Mouse (Mus musculus): Measurements from ENCODE around the gene BC017158.

DNA sequence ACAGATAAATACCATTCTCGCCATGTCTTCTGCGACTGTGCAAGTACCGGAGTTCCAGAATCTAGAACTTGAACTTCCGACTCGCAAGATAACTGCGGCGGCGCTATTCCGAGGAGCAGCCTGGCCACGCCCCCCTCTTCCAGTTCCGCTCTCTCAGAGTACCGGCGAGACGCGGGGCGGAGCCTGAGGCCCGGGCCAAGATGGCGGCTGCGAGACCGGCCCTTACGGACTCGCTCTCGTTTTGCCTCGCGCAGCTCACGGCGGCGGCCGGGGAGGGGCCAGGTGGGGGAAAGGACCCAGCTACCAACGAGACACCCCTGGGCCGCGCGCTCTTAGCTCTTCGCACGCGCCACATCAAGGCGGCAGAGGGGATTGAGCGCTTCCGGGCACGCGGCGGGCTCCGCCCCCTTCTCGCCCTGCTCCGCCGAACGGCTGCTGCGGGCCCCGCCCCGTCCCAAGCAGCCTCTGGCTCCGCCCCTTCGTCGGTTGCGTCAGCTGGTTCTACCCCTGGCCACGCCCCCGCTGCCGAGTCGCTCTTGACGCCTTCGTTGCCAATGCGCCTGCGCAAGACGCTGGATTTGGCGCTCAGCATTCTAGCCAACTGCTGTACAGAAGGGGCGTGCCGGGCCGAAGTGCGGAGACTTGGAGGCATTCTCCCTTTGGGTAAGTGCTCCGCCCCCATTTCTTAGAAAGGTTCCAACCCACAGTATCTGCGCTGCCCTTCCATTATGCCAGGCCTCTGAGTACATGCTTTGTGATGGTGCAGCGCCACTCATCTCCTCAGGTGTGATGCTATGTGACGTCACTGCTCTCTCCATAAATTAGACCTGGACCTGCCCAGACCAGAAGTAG lies 59.8 kb downstream of the BC017158 start, which contains the start of gene 9130023H24Rik:
- TF ChIP-seq CTCF (IDR thresholded peaks at IDR 0.05; ENCODE audit: low read depth, low read length) (no peak), GATA1 (IDR thresholded peaks at IDR 0.05; ENCODE audit: borderline replicate concordance, low read length) (no peak), TAL1 (conservative IDR thresholded peaks at IDR 0.05; ENCODE audit: low read depth, low read length) (no peak), GATA2 (IDR thresholded peaks at IDR 0.05; ENCODE audit: borderline replicate concordance, low read depth, low read length) (no peak)
